Mouse (Mus musculus) embryonic facial prominence, embryonic 14.5 days (tissue): ENCODE results near the gene Hmgb1. TPM values are rescaled to one million over a fixed set of nuclear protein-coding genes. Genes with fewer than 3 reads are reported as not detected.
A peak's percentile ranks its signal among the peaks of the same experiment; 100 is the strongest.

Experiments used
- ATAC-seq: fragments of 200-750 bp; cut with Nextera tagmentation; 2 replicates; pipeline ENCODE4 v1.8.0; 2017; ENCODE audit warnings: low read depth, moderate number of reproducible peaks, moderate TSS enrichment
- DNase-seq: peaks from one replicate; pipeline ENCODE4 v3.0.0-alpha.2; 2015; ENCODE audit warnings: low spot score
- H3K27ac ChIP-seq: fragments of 300-500 bp; sonication (generic); replicated peaks from 2 replicates; pipeline ENCODE4 v1.5.1; 2014; ENCODE audit warnings: low read depth, mild to moderate bottlenecking, low read length, moderate library complexity
- H3K27me3 ChIP-seq: fragments of 300-500 bp; sonication (generic); replicated peaks from 2 replicates; pipeline ENCODE4 v1.6.1; 2014; ENCODE audit warnings: low read length; ENCODE audit not compliant: control insufficient read depth, insufficient read depth
- H3K36me3 ChIP-seq: fragments of 300-500 bp; sonication (generic); 2 replicates; pipeline ENCODE4 v1.6.1; 2014; ENCODE audit warnings: low read length, mixed read lengths; ENCODE audit not compliant: control insufficient read depth, insufficient read depth
- H3K4me1 ChIP-seq: fragments of 300-500 bp; sonication (generic); 2 replicates; pipeline ENCODE4 v1.6.1; 2014; ENCODE audit warnings: antibody characterized with exemption, low read length; ENCODE audit not compliant: control insufficient read depth, insufficient read depth
- H3K4me2 ChIP-seq: fragments of 300-500 bp; sonication (generic); 2 replicates; pipeline ENCODE4 v1.6.1; 2014; ENCODE audit warnings: low read depth, mild to moderate bottlenecking, low read length, moderate library complexity, mixed read lengths
- H3K4me3 ChIP-seq: fragments of 300-500 bp; sonication (generic); 2 replicates; pipeline ENCODE4 v1.5.1; 2014; ENCODE audit warnings: low read depth, mild to moderate bottlenecking, low read length
- H3K9ac ChIP-seq: fragments of 300-500 bp; sonication (generic); 2 replicates; pipeline ENCODE4 v1.6.1; 2014; ENCODE audit warnings: low read depth, mild to moderate bottlenecking, low read length, moderate library complexity, mixed read lengths
- H3K9me3 ChIP-seq: fragments of 300-500 bp; sonication (generic); 2 replicates; pipeline ENCODE4 v1.6.1; 2016; ENCODE audit warnings: low read length; ENCODE audit not compliant: control insufficient read depth
- WGBS: fragments of 180-500 bp; shearing (Covaris S2); extraction: QIAGEN DNeasy Blood & Tissue Kit; methylation state at CpG from one replicate; pipeline ENCODE4 v1.1.7; 2014; 5-methylcytosine and 5-hydroxymethylcytosine counted together
- polyA plus RNA-seq: library from polyadenylated mRNA; unstranded; fragments of >200 nt; fragmentation: Nextera tagmentation; extraction: Ambion mirVana; gene quantifications from 2 replicates; pipeline ENCODE4 v1.2.1, GENCODE M21; 2014

Hmgb1 gene
- polyA plus RNA-seq, 1 experiment from 2014 or later, result 1,171 TPM

DNA sequence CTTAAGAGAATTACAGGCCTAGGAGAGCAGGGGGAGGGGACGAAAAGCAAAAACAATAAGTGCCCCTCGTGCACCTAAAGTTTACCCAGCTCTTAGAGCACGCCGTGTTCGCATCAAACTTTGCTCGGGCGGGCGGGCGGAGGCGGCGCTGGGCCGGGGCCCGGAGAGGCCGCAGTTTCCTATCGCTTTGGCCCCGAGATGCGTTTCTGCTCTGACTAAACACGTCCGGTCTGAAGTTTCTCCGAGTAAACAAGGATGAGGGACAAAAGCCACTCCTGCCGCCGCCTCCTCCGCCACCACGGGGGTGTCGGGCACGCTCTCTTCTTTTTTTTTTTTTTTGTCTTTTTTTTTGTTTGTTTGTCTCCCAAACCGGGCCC, 133.1 kb downstream of the Hmgb1 start:
- Histone ChIP-seq H3K27me3 (no peaks in the 10 kb centered on the region), H3K27ac (peak overlapping the region; percentile 99), H3K4me2 (peak overlapping the region; percentile 78), H3K9me3 (no peaks in the 10 kb centered on the region), H3K36me3 (peaks cover 23% of the 10 kb centered on the region), H3K9ac (peak overlapping the region; percentile 99), H3K4me3 (peak overlapping the region; percentile 71), H3K4me1 (peaks cover 3% of the 10 kb centered on the region; the same call in 1 of the 2 replicates)
- WGBS, result under 1% methylated on average over 23 of the region's 27 CpGs
- ATAC-seq (no peak), DNase-seq (peak; percentile 61)

DNA sequence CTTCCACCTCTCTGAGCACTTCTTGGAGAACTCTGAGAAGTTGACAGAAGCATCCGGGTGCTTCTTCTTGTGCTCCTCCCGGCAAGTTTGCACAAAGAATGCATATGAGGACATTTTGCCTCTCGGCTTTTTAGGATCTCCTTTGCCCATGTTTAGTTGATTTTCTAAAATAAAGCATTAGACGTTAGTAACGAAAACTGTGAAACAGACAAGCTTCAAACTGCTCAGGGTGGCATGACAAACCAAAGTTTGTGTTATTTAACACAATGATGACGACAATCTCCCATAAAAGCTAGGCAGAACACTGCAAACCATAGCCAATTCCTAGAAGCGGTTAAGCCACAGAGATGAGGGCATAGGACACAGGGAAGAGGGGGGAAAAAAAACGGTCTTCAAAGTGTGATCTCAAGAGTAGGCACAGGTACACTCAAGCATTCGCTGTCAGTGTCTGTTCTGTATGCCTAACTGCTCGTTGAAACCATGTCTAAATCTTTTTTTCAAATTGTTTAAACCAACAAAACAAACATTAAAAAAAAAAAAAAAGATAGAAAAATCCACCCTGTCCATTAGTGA, 133.6 kb downstream of the Hmgb1 start:
- H3K4me1 ChIP-seq, result peaks cover 3% of the 10 kb centered on the region; the same call in 1 of the 2 replicates
- peak overlapping the region; percentile 99 for H3K27ac ChIP-seq
- WGBS, result 12% methylated on average over 10 of the region's 10 CpGs
- H3K4me3 ChIP-seq, result peak overlapping the region; percentile 71
- no peaks in the 10 kb centered on the region for H3K27me3 ChIP-seq
- no peaks in the 10 kb centered on the region for H3K9me3 ChIP-seq
- ATAC-seq (no peak), DNase-seq (no peak)
- peaks cover 28% of the 10 kb centered on the region for H3K36me3 ChIP-seq
- H3K4me2 ChIP-seq, result peak overlapping the region; percentile 78
- H3K9ac ChIP-seq, result peak overlapping the region; percentile 99

DNA sequence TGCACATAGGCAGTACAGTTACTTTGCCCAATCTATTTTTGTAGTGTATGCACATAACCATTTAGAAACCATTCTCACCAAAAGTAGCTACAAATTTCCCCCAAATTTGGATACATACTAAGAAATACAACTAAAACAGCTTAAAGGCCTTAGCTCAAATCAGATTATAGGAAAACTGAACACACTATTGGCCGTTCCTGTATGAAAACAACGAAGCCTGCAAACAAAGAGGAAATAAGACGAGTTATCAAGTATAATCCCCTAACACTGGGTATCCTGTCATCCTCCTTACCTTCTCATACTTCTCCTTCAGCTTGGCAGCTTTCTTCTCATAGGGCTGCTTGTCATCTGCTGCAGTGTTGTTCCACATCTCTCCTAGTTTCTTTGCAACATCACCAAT, 134.9 kb downstream of the Hmgb1 start:
- DNase-seq (no peak), ATAC-seq (no peak)
- WGBS, result 72% methylated on average over 3 of the region's 3 CpGs
- H3K9me3 ChIP-seq, result no peaks in the 10 kb centered on the region
- no peaks in the 10 kb centered on the region for H3K27me3 ChIP-seq
- peaks cover 37% of the 10 kb centered on the region for H3K36me3 ChIP-seq
- H3K4me3 ChIP-seq, result peak overlapping the region; percentile 71
- no peak overlapping the region for H3K9ac ChIP-seq
- peaks cover 3% of the 10 kb centered on the region; the same call in 1 of the 2 replicates for H3K4me1 ChIP-seq
- no peak overlapping the region for H3K27ac ChIP-seq
- H3K4me2 ChIP-seq, result peak overlapping the region; percentile 78

DNA sequence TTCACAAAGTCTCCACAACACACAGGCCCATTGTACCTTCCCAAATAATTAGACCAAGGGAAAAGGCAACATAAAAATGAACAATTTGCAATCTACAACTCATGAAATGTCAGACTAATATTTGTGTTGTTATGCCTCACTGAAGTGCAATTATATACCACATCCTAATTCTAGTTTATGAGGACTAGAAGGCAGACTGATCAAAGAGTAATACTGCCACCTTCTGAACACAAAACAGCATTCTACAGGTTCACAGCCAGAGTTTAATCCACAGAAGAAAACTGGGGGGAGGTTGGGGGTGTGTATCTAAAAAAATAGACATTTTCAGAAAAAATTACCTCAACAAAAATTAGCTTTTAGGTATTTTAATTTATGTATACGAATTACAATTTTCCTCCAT, 135.3 kb downstream of the Hmgb1 start:
- Histone ChIP-seq H3K4me2 (no peak overlapping the region), H3K9ac (no peak overlapping the region), H3K27ac (no peak overlapping the region), H3K9me3 (no peaks in the 10 kb centered on the region), H3K36me3 (peaks cover 37% of the 10 kb centered on the region), H3K4me3 (no peak overlapping the region), H3K27me3 (no peaks in the 10 kb centered on the region), H3K4me1 (peaks cover 3% of the 10 kb centered on the region; the same call in 1 of the 2 replicates)
- WGBS, result 85% methylated on average over 1 of the region's 1 CpGs
- DNase-seq (peak; percentile 30), ATAC-seq (no peak)

DNA sequence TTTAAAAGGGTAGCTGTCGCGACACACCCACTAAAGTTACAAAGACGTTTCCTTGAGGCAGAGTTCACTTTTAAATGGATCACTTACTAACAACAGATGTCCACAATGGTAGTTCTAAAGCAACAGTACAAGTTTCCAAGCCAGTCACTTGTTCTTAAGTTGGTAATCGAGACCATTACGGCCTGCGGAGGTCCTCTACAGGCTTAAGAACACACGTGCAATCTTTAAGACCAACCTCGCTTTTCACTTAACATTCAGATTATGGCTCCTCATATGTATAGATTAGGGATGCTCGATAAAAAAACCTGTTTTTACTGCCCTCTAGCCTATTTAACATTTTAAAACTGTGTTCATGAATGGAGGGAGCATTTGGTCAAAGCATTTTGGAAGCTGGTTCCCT, 137.6 kb downstream of the Hmgb1 start:
- 64% methylated on average over 9 of the region's 9 CpGs for WGBS
- no peaks in the 10 kb centered on the region for H3K4me1 ChIP-seq

DNA sequence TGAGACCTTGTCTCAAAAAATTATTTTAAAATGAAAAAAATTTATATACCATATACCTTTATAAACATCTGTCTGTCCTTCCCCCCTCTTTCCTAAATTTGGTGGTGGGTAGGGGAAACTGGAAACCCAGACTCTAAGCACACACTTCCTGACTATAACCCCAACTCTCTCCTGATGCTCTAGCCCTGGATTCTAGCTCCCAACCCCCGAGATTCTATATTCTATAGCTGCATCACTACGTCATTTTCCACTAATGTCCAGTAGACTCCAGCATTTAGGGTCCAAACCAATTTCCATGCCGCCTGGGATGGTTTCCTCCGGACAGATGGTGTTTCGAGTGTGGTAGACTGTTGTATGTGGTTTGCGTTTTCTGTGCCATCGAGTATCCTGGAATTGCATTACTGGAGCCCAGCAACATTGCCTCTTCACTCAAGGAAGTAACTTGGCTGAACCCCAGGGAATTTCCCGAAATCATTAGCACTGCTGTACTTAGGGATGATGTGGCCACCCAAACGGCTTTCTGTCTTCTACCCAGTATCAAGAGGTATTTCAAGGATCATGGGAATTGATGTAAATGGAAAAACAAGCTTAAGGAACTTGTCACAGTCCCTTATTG, 138.7 kb downstream of the Hmgb1 start:
- peaks cover 37% of the 10 kb centered on the region for H3K36me3 ChIP-seq
- 0 out of 2 replicates have a peak, but pooled peaks have one; percentile 12 for ATAC-seq

More for the DNA sequence above, 137.6 kb downstream of the Hmgb1 start:
- no peak overlapping the region; the same call in 1 of the 2 replicates for H3K9ac ChIP-seq
- H3K36me3 ChIP-seq, result peaks cover 37% of the 10 kb centered on the region
- ATAC-seq, result no peak
- H3K9me3 ChIP-seq, result no peaks in the 10 kb centered on the region
- DNase-seq, result no peak
- no peaks in the 10 kb centered on the region for H3K27me3 ChIP-seq
- H3K27ac ChIP-seq, result no peak overlapping the region
- H3K4me3 ChIP-seq, result no peak overlapping the region
- H3K4me2 ChIP-seq, result no peak overlapping the region

DNA sequence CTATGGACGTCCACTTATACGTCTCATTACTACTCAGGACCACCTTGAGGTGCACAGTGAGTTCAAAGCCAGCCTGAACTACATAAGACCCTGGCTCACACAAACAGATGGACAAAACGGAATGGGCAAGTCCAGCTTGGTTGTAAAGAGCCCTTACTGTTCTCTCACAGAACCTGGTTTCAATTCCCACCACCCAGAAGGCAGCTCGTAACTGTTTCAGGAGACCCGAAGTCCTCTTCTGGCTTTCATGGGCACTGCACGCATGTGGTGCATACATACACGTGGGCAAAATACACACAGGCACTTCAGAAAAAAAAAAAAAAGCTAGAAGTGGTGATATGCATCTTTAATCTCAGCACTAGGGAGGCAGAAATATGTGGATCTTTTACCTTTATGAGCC, 139.2 kb downstream of the Hmgb1 start:
- H3K27ac ChIP-seq, result no peak overlapping the region
- no peak overlapping the region for H3K4me2 ChIP-seq
- no peaks in the 10 kb centered on the region for H3K4me1 ChIP-seq
- ATAC-seq (no peak), DNase-seq (no peak)
- no peak overlapping the region for H3K4me3 ChIP-seq
- no peaks in the 10 kb centered on the region for H3K27me3 ChIP-seq
- peaks cover 36% of the 10 kb centered on the region for H3K36me3 ChIP-seq
- WGBS, result 70% methylated on average over 7 of the region's 7 CpGs
- H3K9ac ChIP-seq, result no peak overlapping the region
- H3K9me3 ChIP-seq, result peaks cover 2% of the 10 kb centered on the region; the same call in 1 of the 2 replicates

More for the DNA sequence above, 138.7 kb downstream of the Hmgb1 start:
- WGBS, result 80% methylated on average over 9 of the region's 9 CpGs
- no peak for DNase-seq
- Histone ChIP-seq H3K27ac (no peak overlapping the region), H3K4me1 (no peaks in the 10 kb centered on the region), H3K9ac (no peak overlapping the region), H3K4me2 (no peak overlapping the region), H3K4me3 (no peak overlapping the region), H3K9me3 (no peaks in the 10 kb centered on the region), H3K27me3 (no peaks in the 10 kb centered on the region)

DNA sequence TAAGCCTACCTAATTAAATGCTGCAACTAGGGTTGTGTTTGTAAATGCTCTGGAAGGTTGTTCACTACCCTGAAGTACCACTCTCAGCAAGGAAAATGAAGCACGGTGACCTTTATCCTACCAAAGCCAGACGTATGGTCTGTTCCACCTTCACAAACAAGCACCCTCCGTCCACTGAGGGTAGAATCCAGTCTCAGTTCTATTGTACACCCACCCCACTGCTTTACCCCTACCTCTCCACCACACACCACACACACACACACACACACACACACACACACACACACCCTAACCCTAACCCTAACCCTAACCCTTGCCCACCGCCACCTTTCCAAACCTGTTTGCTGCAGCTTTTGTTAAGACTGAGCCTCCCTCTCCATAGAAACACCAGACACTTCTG, 140.2 kb downstream of the Hmgb1 start:
- WGBS, result 78% methylated on average over 4 of the region's 4 CpGs
- H3K36me3 ChIP-seq, result peaks cover 27% of the 10 kb centered on the region
- no peaks in the 10 kb centered on the region for H3K4me1 ChIP-seq
- H3K27me3 ChIP-seq, result no peaks in the 10 kb centered on the region
- H3K9me3 ChIP-seq, result peaks cover 8% of the 10 kb centered on the region; the same call in 1 of the 2 replicates
- H3K9ac ChIP-seq, result no peak overlapping the region
- no peak for DNase-seq
- ATAC-seq, result no peak
- no peak overlapping the region for H3K4me2 ChIP-seq
- H3K27ac ChIP-seq, result no peak overlapping the region
- no peak overlapping the region for H3K4me3 ChIP-seq

DNA sequence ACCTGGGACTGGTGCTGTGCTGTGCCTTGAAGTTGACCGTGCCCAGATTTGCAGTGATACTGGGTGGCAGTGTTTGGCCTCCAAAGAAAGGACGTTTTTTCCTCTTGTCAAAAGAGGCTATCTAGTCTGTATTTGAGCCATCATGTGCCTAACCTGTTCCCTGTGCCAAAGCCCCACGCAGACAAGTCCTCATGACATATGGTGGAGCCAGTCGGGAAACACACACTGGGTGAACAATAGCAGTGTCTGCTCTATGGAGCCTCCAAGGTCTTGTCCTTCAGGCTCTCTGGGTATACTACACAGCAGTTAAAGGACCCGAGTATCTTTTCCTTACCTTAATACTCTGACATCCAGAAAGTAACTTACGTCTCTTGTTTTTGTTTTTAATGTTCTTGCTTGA, 141.0 kb downstream of the Hmgb1 start:
- DNase-seq, result no peak
- Histone ChIP-seq H3K9me3 (peaks cover 8% of the 10 kb centered on the region; the same call in 1 of the 2 replicates), H3K36me3 (peaks cover 23% of the 10 kb centered on the region), H3K9ac (no peak overlapping the region), H3K4me3 (no peak overlapping the region), H3K27ac (no peak overlapping the region), H3K4me2 (no peak overlapping the region), H3K27me3 (no peaks in the 10 kb centered on the region), H3K4me1 (no peaks in the 10 kb centered on the region)
- WGBS, result 87% methylated on average over 6 of the region's 6 CpGs
- ATAC-seq, result no peak
